Mouse (Mus musculus): ENCODE measurements around the gene Mosmo. TPM values are rescaled to one million over a fixed set of nuclear protein-coding genes. Genes with fewer than 3 reads are reported as not detected.

Gene Mosmo
- 14.5 and 15.4 TPM in 2 replicates for polyA plus RNA-seq (2015; fragmentation: Nextera tagmentation; extraction: Ambion mirVana)

DNA sequence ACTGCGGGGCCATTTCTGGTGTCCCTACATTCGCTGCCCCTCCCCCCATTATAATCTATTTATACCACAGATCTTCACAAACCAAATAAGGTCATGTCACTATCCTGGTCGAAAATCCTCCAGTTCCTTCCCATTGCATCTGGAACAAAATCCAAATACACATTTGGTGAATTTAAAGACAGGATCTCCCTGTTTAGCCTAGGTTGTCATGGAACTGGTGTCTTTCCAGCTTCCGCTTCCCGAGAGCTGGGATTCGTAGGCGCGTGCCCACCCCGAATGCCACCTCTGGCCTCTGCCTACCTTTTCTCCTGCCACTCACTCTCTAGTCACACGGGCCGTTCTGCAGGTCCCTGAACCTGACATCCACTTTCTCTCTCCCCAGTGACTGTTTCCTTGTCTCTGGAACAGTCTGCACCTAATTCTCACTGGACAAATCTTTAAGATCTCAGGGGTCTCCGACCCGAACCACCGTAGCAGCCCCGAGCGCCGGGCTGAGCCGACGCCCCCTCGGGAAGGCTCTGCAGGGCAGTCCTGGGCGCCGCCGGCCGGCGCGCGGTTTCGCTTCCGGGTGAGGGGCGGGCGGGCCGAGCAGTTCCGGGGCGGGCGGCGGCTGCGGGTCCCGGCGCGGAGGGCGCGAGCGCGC, at the start of gene Mosmo:
Mosmo (plus strand) TSS at position 618 of the 643 bp plus-strand sequence.
- H3K9me3 ChIP-seq, result no peaks in the 10 kb centered on the region
- H3K27ac ChIP-seq, result peak within 1 kb of the TSS; percentile 55
- H3K27me3 ChIP-seq, result no peaks in the 10 kb centered on the region
- peak within 1 kb of the TSS; percentile 93 for H3K9ac ChIP-seq
- peaks cover 27% of the 10 kb centered on the region for H3K4me1 ChIP-seq
- WGBS, result under 1% methylated on average over 39 of the region's 44 CpGs
- peak within 1 kb of the TSS; percentile 89 for H3K4me3 ChIP-seq
- peak within 1 kb of the TSS; percentile 79 for H3K4me2 ChIP-seq
- ATAC-seq (ENCODE audit: insufficient number of reproducible peaks, insufficient read depth, low FRiP score, low TSS enrichment, low read depth), result peak; percentile 85
- no peaks in the 10 kb centered on the region for H3K36me3 ChIP-seq

DNA sequence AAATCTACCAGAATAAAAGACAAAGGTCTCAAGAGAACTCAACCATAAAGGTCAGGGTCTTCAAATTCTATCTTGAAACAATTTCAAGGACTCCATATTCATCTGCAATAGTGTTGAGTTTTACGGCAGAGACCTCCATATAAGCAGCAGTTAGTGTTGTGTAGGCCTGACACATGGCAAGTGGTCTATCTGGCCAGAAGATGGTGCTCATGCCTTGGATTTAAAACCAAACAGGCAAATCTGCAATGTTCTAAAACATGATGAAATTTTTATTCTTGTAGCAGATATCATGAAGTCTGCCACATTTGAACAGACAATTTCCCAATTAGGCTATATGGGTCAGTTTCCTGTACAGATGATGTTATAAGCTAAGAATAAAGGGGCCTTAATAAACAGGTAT, 44.9 kb upstream of the Mosmo start:
- Histone ChIP-seq H3K4me1 (peaks cover 17% of the 10 kb centered on the region), H3K27me3 (no peaks in the 10 kb centered on the region), H3K9ac (no peak overlapping the region), H3K9me3 (no peaks in the 10 kb centered on the region), H3K4me3 (no peak overlapping the region), H3K27ac (no peak overlapping the region), H3K36me3 (peaks cover 2% of the 10 kb centered on the region), H3K4me2 (no peak overlapping the region)
- no peak for ATAC-seq (ENCODE audit: insufficient number of reproducible peaks, insufficient read depth, low FRiP score, low TSS enrichment, low read depth)
- WGBS, result 75% methylated on average over 1 of the region's 1 CpGs

DNA sequence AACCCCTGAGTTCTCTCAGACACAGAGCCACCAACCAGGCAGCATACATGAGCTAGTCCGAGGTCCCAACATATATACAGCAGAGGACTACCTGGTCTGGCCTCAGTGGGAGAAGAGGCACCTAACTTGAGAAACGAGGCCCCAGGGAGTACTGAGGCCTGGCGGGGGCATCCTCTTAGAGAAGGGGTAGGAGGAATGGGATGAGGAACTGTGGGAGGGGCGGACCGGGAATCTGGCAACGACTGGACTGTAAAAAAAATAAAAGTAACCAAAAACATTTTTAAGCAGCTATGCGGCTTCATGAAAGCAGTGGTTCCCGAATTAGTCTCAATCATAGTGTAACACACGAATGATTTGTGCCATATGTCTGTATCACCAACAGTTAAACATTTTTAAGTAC, 43.1 kb upstream of the Mosmo start:
- ATAC-seq (ENCODE audit: insufficient number of reproducible peaks, insufficient read depth, low FRiP score, low TSS enrichment, low read depth), result 0 out of 2 replicates have a peak, but pooled peaks have one; percentile 2
- no peaks in the 10 kb centered on the region for H3K9me3 ChIP-seq
- WGBS, result 5% methylated on average over 9 of the region's 9 CpGs
- H3K4me2 ChIP-seq, result peak overlapping the region; percentile 96
- no peaks in the 10 kb centered on the region for H3K27me3 ChIP-seq
- peak overlapping the region; percentile 97 for H3K27ac ChIP-seq
- peak overlapping the region; percentile 97 for H3K9ac ChIP-seq
- peaks cover 17% of the 10 kb centered on the region for H3K36me3 ChIP-seq
- H3K4me1 ChIP-seq, result peaks cover 17% of the 10 kb centered on the region
- H3K4me3 ChIP-seq, result peak overlapping the region; percentile 100

- peak within 1 kb of the TSS; percentile 96 for H3K4me2 ChIP-seq
- H3K9ac ChIP-seq, result peak within 1 kb of the TSS; percentile 97
- no peaks in the 10 kb centered on the region for H3K27me3 ChIP-seq
- WGBS, result under 1% methylated on average over 45 of the region's 45 CpGs
- peak; percentile 99 for ATAC-seq (ENCODE audit: insufficient number of reproducible peaks, insufficient read depth, low FRiP score, low TSS enrichment, low read depth)
- H3K36me3 ChIP-seq, result peaks cover 22% of the 10 kb centered on the region
- H3K4me1 ChIP-seq, result peaks cover 17% of the 10 kb centered on the region
- H3K4me3 ChIP-seq, result peak within 1 kb of the TSS; percentile 100
- no peaks in the 10 kb centered on the region for H3K9me3 ChIP-seq
- peak within 1 kb of the TSS; percentile 97 for H3K27ac ChIP-seq
Measured at GRCm38 (mm10) chr7:120634711-120635361, 42.6 kb upstream of the Mosmo start, which contains the start of gene Uqcrc2. Uqcrc2 (plus strand) TSS chr7:120635176.

GRCm38 (mm10) chr7:120635362-120635781, 42.0 kb upstream of the Mosmo start:
- WGBS, result under 1% methylated on average over 32 of the region's 32 CpGs
- peak overlapping the region; percentile 96 for H3K4me2 ChIP-seq
- peak; percentile 23; the same call in 1 of the 2 replicates for ATAC-seq (ENCODE audit: insufficient number of reproducible peaks, insufficient read depth, low FRiP score, low TSS enrichment, low read depth)
- peak overlapping the region; percentile 97 for H3K9ac ChIP-seq
- H3K9me3 ChIP-seq, result no peaks in the 10 kb centered on the region
- H3K4me3 ChIP-seq, result peak overlapping the region; percentile 100
- peak overlapping the region; percentile 97 for H3K27ac ChIP-seq
- peaks cover 28% of the 10 kb centered on the region for H3K36me3 ChIP-seq
- no peaks in the 10 kb centered on the region for H3K27me3 ChIP-seq
- H3K4me1 ChIP-seq, result peaks cover 17% of the 10 kb centered on the region

DNA sequence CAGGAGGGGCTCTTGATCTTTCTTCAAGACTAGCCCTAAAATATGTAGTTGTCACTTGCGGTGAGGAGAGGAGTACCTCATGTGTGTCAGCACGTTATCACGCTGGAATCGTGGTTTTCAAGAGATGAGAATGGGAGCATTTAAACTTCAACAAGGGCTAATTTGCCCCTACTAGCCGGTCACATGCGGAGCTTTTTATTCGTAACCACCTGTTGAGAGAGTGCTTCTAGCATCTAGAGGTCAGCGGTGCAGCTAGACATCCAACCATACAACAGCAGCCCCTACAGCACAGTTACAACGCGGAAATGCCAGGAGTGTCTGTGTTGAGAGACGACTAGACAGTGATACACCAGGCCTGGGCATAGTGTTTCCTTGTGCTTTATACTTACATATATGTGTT, 41.6 kb upstream of the Mosmo start:
- peak overlapping the region; percentile 97 for H3K27ac ChIP-seq
- peak overlapping the region; percentile 97 for H3K9ac ChIP-seq
- H3K4me2 ChIP-seq, result peak overlapping the region; percentile 96
- ATAC-seq (ENCODE audit: insufficient number of reproducible peaks, insufficient read depth, low FRiP score, low TSS enrichment, low read depth), result no peak
- no peaks in the 10 kb centered on the region for H3K9me3 ChIP-seq
- H3K4me1 ChIP-seq, result peaks cover 17% of the 10 kb centered on the region
- 1% methylated on average over 11 of the region's 11 CpGs for WGBS
- H3K4me3 ChIP-seq, result peak overlapping the region; percentile 100
- no peaks in the 10 kb centered on the region for H3K27me3 ChIP-seq
- H3K36me3 ChIP-seq, result peaks cover 32% of the 10 kb centered on the region

GRCm38 (mm10) chr7:120643217-120643616, 34.2 kb upstream of the Mosmo start:
- Histone ChIP-seq H3K27ac (no peak overlapping the region), H3K4me2 (no peak overlapping the region), H3K9ac (no peak overlapping the region), H3K36me3 (peaks cover 79% of the 10 kb centered on the region), H3K9me3 (no peaks in the 10 kb centered on the region), H3K27me3 (no peaks in the 10 kb centered on the region), H3K4me3 (no peak overlapping the region), H3K4me1 (no peaks in the 10 kb centered on the region)
- 69% methylated on average over 4 of the region's 4 CpGs for WGBS
- no peak for ATAC-seq (ENCODE audit: insufficient number of reproducible peaks, insufficient read depth, low FRiP score, low TSS enrichment, low read depth)

GRCm38 (mm10) chr7:120647849-120648248, 29.6 kb upstream of the Mosmo start:
- H3K27ac ChIP-seq, result no peak overlapping the region
- H3K4me3 ChIP-seq, result no peak overlapping the region
- ATAC-seq (ENCODE audit: insufficient number of reproducible peaks, insufficient read depth, low FRiP score, low TSS enrichment, low read depth), result no peak
- H3K27me3 ChIP-seq, result no peaks in the 10 kb centered on the region
- H3K4me1 ChIP-seq, result no peaks in the 10 kb centered on the region
- peaks cover 90% of the 10 kb centered on the region for H3K36me3 ChIP-seq
- WGBS, result 86% methylated on average over 2 of the region's 2 CpGs
- no peak overlapping the region for H3K9ac ChIP-seq
- no peaks in the 10 kb centered on the region for H3K9me3 ChIP-seq
- no peak overlapping the region for H3K4me2 ChIP-seq

DNA sequence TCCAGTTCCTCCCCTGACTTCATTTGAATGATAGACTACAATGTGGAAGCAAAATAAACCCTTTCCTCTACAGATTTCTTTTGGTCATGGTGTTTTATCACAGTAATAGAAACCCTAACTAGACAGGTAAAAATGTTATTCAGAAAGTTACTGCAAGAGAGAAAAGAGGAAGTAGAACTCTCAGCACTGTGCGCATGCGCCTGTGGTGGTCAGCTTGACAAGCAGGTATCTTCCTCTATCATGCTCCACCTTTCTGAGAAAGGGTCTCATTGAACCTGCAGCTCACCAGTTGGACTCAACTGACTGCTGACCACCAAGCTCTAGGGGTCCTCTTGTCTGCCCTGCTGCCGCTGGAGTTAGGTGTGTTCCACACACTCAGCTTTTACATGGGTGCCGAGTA, 15.3 kb upstream of the Mosmo start:
- no peaks in the 10 kb centered on the region for H3K9me3 ChIP-seq
- H3K27me3 ChIP-seq, result no peaks in the 10 kb centered on the region
- no peak overlapping the region for H3K27ac ChIP-seq
- peaks cover 32% of the 10 kb centered on the region for H3K36me3 ChIP-seq
- no peak overlapping the region for H3K9ac ChIP-seq
- no peak overlapping the region for H3K4me3 ChIP-seq
- ATAC-seq (ENCODE audit: insufficient number of reproducible peaks, insufficient read depth, low FRiP score, low TSS enrichment, low read depth), result no peak
- 95% methylated on average over 4 of the region's 4 CpGs for WGBS
- H3K4me2 ChIP-seq, result no peak overlapping the region
- H3K4me1 ChIP-seq, result no peaks in the 10 kb centered on the region

- no peak within 1 kb of the TSS for H3K9ac ChIP-seq
- WGBS, result 23% methylated on average over 14 of the region's 14 CpGs
- no peaks in the 10 kb centered on the region for H3K9me3 ChIP-seq
- H3K27ac ChIP-seq, result no peak within 1 kb of the TSS
- H3K4me1 ChIP-seq, result no peaks in the 10 kb centered on the region
- H3K27me3 ChIP-seq, result no peaks in the 10 kb centered on the region
- ATAC-seq (ENCODE audit: insufficient number of reproducible peaks, insufficient read depth, low FRiP score, low TSS enrichment, low read depth), result no peak
- H3K36me3 ChIP-seq, result no peaks in the 10 kb centered on the region
- H3K4me3 ChIP-seq, result no peak within 1 kb of the TSS
- H3K4me2 ChIP-seq, result no peak within 1 kb of the TSS
Measured at GRCm38 (mm10) chr7:120670153-120670875, 7.1 kb upstream of the Mosmo start, which contains the start of gene Pdzd9. Pdzd9 (minus strand) TSS chr7:120670343.

DNA sequence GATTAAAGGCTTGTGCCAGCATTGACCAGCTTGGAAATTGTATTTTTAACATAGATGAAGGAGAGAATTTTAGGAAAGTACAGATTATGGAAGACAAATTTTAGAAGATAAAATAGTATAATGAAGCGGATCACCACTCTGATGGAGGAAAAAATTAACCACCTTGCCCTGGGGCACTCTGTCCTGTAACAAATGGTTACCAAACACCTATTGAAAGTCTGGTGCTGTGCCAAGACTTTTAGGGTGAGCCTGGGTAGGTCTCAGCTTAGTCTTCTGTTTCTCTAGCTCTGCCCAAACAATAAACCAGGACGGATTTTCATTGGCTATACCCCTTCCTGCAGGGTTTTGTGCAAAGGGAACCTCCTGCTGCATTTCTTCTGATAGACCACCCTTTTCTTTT, 6.1 kb upstream of the Mosmo start:
- Histone ChIP-seq H3K27me3 (no peaks in the 10 kb centered on the region), H3K9ac (no peak overlapping the region), H3K36me3 (no peaks in the 10 kb centered on the region), H3K4me3 (no peak overlapping the region), H3K4me2 (no peak overlapping the region), H3K27ac (no peak overlapping the region), H3K4me1 (peaks cover under 1% of the 10 kb centered on the region; the same call in 1 of the 2 replicates), H3K9me3 (no peaks in the 10 kb centered on the region)
- no peak for ATAC-seq (ENCODE audit: insufficient number of reproducible peaks, insufficient read depth, low FRiP score, low TSS enrichment, low read depth)
- 70% methylated on average over 2 of the region's 2 CpGs for WGBS
